Mouse (Mus musculus) cerebellum, adult 2 months (tissue): ENCODE measurements at regions not wholly inside any gene's neighbourhood (a gene's known extent, or its start where the extent isn't known, plus 50 kb on each side); places are given as distances from the start of the nearest gene placed in this dataset.

Experiments
- DNase-seq, 2 experiments: peaks; one replicate each; pipeline ENCODE4 v3.0.0; 2021
- H3K27ac ChIP-seq: fragments of 200-500 bp; 2 replicates; pipeline ENCODE4 v1.5.1; 2012; ENCODE audit warnings: low read length, control low read depth, inconsistent platforms; ENCODE audit not compliant: insufficient read depth
- H3K27me3 ChIP-seq: fragments of 200-500 bp; 2 replicates; pipeline ENCODE4 v1.6.1; 2012; ENCODE audit warnings: inconsistent platforms, mild to moderate bottlenecking, low read length, moderate library complexity; ENCODE audit not compliant: control insufficient read depth, insufficient read depth
- H3K4me1 ChIP-seq: fragments of 200-500 bp; 2 replicates; pipeline ENCODE4 v1.6.1; 2011; ENCODE audit warnings: low read length; ENCODE audit not compliant: control insufficient read depth, insufficient read depth
- H3K4me3 ChIP-seq: fragments of 200-500 bp; replicated peaks from 2 replicates; pipeline ENCODE3; 2011; ENCODE audit warnings: mild to moderate bottlenecking, low read depth, low read length, control low read depth; ENCODE audit not compliant: insufficient read depth
- CTCF ChIP-seq: fragments of 200-500 bp; IDR thresholded peaks from 2 replicates; pipeline ENCODE4 v1.5.1; 2011; ENCODE audit warnings: low read depth, mild to moderate bottlenecking, control low read depth, low read length, moderate library complexity, borderline replicate concordance; ENCODE audit not compliant: insufficient read depth
- POLR2A ChIP-seq: fragments of 200-500 bp; IDR thresholded peaks from 2 replicates; pipeline ENCODE4 v1.6.1; 2011; ENCODE audit warnings: low read length, control low read depth, borderline replicate concordance; ENCODE audit not compliant: insufficient read depth
- WGBS: fragments of 180-500 bp; shearing (Covaris S2); methylation state at CpG from one replicate; pipeline ENCODE4 v1.1.7; 2018; 5-methylcytosine and 5-hydroxymethylcytosine counted together

GRCm38 (mm10) chr1:64318440-64319154, 196.5 kb upstream of the Klf7 start:
- no peaks in the 10 kb centered on the region for H3K27me3 ChIP-seq
- DNase-seq, result peak; percentile 47 to 73
- peaks cover 6% of the 10 kb centered on the region for H3K4me1 ChIP-seq
- peak overlapping the region; percentile 75 for H3K27ac ChIP-seq
- no peak overlapping the region for H3K4me3 ChIP-seq
- TF ChIP-seq CTCF (no peak), POLR2A (no peak)
- 19% methylated on average over 8 of the region's 8 CpGs for WGBS

DNA sequence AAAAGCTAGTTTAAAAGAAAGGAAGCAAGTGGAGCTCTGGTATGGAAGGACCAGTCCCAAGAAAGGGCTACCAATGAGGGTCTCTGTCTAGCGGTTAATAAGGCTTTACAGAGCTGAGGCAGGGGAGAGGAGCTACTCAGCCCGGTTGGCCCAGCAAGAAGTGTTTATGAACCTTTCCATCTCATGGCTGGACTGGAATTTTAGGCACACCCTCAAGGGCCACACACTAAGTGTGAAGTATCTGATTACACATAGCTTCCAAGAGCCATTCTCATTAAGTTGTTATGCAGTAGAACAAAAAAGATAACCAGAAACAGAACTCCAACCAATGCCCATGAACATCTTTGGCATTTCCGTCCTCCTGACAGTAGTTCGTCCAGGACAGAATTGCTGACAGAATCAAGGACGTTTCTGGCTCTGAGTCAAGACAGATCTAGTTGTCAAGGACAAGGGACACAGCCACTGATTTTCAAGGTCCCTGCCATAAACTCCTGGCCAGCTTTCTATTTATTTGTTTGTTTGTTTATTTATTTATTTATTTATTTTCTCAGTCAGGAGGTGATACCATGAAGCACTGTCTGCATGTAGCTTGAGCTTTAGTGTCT, 195.1 kb upstream of the Klf7 start:
- no peaks in the 10 kb centered on the region for H3K27me3 ChIP-seq
- no peak overlapping the region for H3K27ac ChIP-seq
- 85% methylated on average over 5 of the region's 5 CpGs for WGBS
- H3K4me1 ChIP-seq, result peaks cover 6% of the 10 kb centered on the region
- TF ChIP-seq CTCF, result no peak
- no peak for TF ChIP-seq POLR2A
- no peak for DNase-seq
- H3K4me3 ChIP-seq, result no peak overlapping the region

DNA sequence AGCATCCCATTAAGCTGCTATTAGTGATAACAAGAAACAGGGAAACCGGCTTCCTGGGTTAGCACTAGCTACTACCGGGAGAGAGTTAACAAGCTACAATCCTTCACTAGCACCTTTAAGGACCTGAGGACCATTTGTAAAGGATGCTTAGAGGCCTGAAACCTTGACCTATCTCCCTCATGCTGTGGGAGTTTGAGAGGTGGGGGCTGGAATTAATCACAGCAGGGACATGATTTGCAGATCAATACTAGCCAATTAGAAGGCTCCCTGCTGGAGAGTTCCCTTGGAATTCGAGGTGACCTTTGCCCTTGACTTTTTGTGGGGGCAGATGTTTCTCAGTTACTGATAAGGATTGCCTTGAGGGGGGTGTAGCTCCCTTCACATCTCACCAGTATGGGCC, 189.3 kb upstream of the Klf7 start:
- 60% methylated on average over 3 of the region's 3 CpGs for WGBS
- Histone ChIP-seq H3K27me3 (no peaks in the 10 kb centered on the region), H3K4me3 (no peak overlapping the region), H3K4me1 (no peaks in the 10 kb centered on the region; the same call in 1 of the 2 replicates), H3K27ac (no peak overlapping the region)
- no peak for DNase-seq
- TF ChIP-seq CTCF (no peak), POLR2A (no peak)

GRCm38 (mm10) chr1:64308560-64308959, 186.5 kb upstream of the Klf7 start:
- no peak for TF ChIP-seq POLR2A
- TF ChIP-seq CTCF, result no peak
- Histone ChIP-seq H3K4me1 (peaks cover 3% of the 10 kb centered on the region; the same call in 1 of the 2 replicates), H3K27me3 (no peaks in the 10 kb centered on the region), H3K4me3 (no peak overlapping the region), H3K27ac (no peak overlapping the region)
- DNase-seq, result no peak
- WGBS, result 96% methylated on average over 15 of the region's 15 CpGs

DNA sequence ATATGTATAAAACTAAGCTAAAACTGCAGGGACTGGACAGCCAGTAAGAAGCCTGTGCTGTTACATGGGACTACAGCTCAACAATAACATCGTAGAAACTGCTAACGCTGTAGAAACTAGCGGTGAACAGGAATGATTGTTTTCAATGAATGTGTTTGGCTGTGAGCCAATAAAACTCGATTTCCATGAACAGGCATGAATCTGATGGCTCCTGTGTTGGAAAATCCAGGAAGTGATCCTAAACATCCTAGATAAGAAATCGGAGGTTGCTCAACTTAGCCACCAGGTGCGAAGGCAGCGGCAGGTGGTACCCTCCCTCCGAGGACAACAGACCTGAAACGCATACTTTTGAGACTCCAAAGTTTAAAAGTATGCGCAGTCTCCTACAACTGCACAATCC, 186.0 kb upstream of the Klf7 start:
- TF ChIP-seq CTCF (no peak), POLR2A (no peak)
- H3K27me3 ChIP-seq, result no peaks in the 10 kb centered on the region
- peaks cover 3% of the 10 kb centered on the region; the same call in 1 of the 2 replicates for H3K4me1 ChIP-seq
- 64% methylated on average over 10 of the region's 10 CpGs for WGBS
- H3K27ac ChIP-seq, result no peak overlapping the region
- no peak for DNase-seq
- H3K4me3 ChIP-seq, result no peak overlapping the region

- Histone ChIP-seq H3K27ac (peak overlapping the region; percentile 47), H3K4me3 (no peak overlapping the region), H3K27me3 (no peaks in the 10 kb centered on the region), H3K4me1 (peaks cover 3% of the 10 kb centered on the region; the same call in 1 of the 2 replicates)
- no peak for TF ChIP-seq CTCF
- peak; percentile 32; the same call in 1 of the 2 replicates for TF ChIP-seq POLR2A
- DNase-seq, result peak; percentile 84 to 91
- 13% methylated on average over 13 of the region's 13 CpGs for WGBS
These were observed 183.5 kb upstream of the Klf7 start for GRCm38 (mm10) chr1:64305427-64306213.

GRCm38 (mm10) chr1:64302833-64303358, 180.8 kb upstream of the Klf7 start:
- H3K4me1 ChIP-seq, result peaks cover 3% of the 10 kb centered on the region; the same call in 1 of the 2 replicates
- peak; percentile 33 to 39 for DNase-seq
- H3K27ac ChIP-seq, result no peak overlapping the region
- no peaks in the 10 kb centered on the region for H3K27me3 ChIP-seq
- no peak for TF ChIP-seq CTCF
- no peak for TF ChIP-seq POLR2A
- no peak overlapping the region for H3K4me3 ChIP-seq
- whole genome bisulfite sequencing, result 17% methylated on average over 10 of the region's 10 CpGs
